Mouse (Mus musculus) brain, embryonic 14.5 days (tissue): Measurements from ENCODE around the gene Exoc4.

Source experiments
- CTCF ChIP-seq: fragments of 200-500 bp; IDR thresholded peaks from 2 replicates; pipeline ENCODE4 v1.5.1; 2012; ENCODE audit warnings: inconsistent platforms, mild to moderate bottlenecking, moderate library complexity, borderline replicate concordance; ENCODE audit not compliant: insufficient read depth, insufficient read length; ENCODE audit errors: extremely low read depth
- POLR2A ChIP-seq: fragments of 200-500 bp; IDR thresholded peaks from 2 replicates; pipeline ENCODE4 v1.6.1; 2012; ENCODE audit warnings: mild to moderate bottlenecking, inconsistent platforms, borderline replicate concordance; ENCODE audit not compliant: poor library complexity, insufficient read depth, insufficient read length, severe bottlenecking; ENCODE audit errors: extremely low read depth

GRCm38 (mm10) chr6:33866901-33867580 is 618.2 kb downstream of the Exoc4 start:
- TF ChIP-seq CTCF (no peak), POLR2A (no peak)
